Mouse (Mus musculus): Measurements from ENCODE around the gene Myt1l.

Myt1l gene

DNA sequence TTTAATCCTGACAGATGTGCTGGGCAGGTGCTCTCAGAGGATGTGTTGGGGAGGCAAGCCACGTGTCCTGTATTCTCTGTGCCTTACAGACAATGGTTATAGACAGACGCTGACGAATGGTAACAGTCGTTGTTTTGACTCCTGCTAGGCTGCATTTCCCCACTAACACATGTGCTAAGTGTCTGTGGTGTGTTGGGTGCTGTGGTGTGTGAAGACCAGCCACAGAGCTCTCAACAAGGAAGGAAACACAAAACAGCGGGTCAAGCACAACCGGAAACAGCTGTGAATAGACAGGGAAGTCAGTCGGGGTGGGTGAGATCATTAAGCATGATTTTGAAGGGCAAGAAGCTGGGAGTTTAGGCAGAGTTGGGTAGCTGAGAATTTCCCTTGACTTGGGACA lies 41.1 kb downstream of the Myt1l start:
- no peak for DNase-seq (ENCODE audit: low read depth, low spot score)

DNA sequence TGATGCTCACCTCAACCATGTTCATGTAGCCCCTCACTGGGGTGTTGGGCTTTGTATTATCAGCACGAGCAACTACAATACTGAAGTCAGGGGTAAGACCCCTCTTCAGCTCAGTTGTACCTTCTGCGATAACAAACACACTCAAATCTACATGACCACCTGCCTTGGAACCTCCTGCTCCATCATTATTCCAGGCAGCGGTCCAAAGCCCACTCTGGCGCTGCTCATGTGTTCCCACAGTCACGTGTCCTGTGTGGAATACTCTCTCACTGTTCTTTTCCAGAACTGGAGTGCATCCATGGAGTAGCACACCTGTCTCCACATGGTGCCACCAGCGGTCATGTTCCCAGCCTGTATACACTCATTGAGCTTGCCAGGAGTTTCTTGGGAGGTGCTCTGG lies 42.2 kb downstream of the Myt1l start:
- DNase-seq (ENCODE audit: low read depth, low spot score): no peak

DNA sequence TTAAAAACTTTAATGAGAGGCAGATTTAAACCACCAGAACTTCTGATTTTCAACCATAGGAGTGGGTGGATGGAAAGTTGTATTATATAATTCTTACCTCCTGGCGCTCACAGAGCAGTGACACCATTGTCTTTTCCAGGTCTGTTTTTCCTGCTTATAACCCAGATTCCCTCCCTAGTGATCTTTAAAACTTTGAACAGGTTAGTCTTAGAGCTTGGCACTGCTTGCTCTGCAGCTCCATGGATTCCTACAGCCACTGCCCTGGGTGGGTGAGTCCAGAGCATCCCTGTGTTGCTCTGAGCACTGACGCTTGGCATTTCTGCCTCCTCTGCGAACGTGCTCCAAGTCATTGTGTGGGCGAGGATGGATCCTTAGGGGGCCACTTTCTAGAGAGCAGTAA lies 43.4 kb downstream of the Myt1l start:
- no peak for DNase-seq (ENCODE audit: low read depth, low spot score)

DNA sequence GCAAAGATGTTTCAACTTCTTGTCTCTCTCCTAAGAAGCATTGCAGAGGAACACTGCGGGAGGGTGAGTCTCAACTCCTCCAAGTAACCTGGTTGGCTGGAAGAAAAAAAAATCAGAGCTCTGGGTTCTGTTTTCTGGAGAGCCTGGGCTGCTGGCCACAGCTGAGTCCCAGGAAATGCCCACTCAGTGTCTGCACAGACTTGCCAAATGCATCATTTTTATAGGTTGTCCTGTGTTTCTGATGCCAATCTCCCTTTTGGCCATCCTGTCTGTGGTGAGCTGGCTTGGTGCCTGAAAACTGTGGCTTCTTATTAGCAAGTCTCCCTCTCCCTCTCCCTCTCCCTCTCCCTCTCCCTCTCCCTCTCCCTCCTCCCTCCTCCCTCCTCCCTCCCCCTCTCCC lies 65.6 kb downstream of the Myt1l start:
- no peak for DNase-seq (ENCODE audit: low read depth, low spot score)

DNA sequence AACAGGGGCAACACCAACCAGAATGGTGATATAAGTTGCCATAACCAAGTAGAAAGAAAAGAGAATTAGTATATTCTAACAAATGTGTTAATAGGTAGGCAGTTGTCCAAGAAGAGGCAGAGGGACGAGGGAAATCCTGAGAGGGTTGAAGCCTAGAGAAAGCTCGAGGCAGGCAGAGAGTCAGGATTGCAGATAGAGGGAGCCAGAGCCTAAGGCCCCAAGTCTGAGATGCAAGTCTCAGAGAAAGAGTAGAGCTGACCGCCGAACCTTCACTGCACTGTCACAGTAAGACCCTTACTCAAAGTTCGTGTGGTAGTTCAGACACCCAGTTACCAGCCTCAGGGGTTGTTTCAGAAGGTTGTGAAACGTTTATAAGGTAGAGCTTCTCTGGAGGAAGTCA lies 71.7 kb downstream of the Myt1l start:
- DNase-seq (ENCODE audit: low read depth, low spot score): no peak

DNA sequence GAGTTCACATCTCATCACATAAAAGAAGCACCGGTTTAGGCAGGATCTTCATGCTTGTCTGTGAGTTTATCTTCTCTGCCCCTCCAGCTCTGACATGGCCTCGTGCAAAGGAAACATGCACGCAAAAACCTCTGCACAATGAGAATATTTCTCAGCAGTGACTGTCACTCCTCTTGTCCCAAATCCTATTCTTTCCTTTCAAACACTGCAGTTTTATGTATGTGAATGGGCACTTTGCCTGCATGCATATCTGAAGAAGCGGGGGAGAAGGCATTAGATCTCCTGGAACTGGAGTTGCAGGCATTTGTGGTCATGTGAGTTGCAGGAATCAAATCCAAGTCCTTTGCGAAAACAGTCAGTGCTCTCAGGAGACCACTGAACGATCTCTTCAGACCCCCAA lies 73.0 kb downstream of the Myt1l start:
- DNase-seq (ENCODE audit: low read depth, low spot score): no peak

DNA sequence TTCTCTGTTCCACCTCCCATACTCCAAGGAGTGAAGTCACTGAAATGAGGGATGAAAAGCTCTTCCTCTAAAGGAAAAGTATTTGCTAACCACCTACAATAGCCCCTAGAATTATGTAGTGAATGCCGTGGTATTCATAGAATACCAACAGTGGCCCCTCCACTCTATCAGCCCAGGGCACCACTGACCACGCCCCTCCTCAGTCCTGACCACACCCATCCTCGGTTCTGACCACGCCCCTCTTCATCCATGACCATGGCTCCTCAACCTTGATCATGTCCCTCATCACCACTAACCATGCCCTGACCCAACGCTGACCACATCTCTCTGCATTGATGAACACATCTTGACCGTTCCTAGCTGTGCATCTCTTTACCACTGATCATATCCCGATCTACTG lies 76.5 kb downstream of the Myt1l start:
- no peak for DNase-seq (ENCODE audit: low read depth, low spot score)

DNA sequence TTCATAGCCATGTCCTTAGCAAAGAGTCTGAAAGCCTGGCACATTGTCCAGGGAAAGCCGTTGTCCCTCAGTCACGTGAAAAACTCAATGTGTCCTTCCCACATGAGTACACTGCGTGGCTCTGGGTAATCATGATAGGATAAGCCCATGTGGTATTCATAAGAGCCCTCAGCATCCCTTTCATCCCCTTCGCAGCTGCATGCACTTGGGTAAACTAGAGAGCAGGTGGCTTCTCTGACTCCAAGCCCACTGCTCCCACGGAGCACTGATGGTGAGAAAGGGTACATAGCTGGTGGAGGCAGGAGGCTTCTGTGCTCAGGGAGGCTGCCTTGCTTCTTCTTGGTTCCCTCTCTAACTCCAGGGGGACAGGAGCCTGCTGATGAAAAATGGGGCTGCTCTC lies 76.9 kb downstream of the Myt1l start:
- no peak for DNase-seq (ENCODE audit: low read depth, low spot score)

DNA sequence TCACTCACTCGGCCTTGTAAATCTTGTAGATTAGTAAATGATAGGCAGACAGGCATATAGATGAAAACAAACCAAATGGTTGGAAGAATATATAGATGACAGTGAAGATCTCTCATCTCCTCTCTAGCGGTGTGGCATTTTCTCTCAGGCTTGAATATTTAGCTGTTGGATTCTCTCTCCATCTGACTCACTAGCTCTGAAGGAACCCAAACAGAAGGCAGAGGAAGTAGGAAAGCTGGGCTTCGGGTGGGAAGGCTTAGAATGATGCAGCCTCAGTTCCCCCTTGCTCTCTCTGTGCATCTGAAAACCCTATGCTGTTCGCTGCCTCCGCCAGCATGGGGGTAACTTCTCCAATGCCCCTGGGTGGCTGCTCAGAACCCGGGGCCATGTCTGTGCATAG lies 78.0 kb downstream of the Myt1l start:
- no peak for DNase-seq (ENCODE audit: low read depth, low spot score)

DNA sequence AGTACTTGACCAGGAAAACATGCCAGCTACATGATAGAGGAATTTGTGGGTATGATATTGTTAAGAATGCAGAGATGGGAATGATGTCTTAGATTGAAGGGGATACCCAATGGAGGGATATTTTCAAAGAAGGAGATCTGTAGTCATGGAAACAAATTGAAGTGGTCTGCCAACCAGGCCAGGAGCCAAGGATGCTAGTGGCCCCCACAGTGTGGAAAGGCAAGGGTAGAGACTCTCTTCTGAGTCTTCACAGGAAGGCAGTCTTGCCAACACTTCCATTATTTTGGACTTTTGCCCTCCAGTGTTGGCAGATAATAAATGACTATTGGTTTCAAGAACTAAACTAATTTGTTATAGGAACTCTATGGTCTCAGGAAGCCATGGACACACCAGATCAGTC lies 89.6 kb downstream of the Myt1l start:
- DNase-seq (ENCODE audit: low read depth, low spot score): no peak

DNA sequence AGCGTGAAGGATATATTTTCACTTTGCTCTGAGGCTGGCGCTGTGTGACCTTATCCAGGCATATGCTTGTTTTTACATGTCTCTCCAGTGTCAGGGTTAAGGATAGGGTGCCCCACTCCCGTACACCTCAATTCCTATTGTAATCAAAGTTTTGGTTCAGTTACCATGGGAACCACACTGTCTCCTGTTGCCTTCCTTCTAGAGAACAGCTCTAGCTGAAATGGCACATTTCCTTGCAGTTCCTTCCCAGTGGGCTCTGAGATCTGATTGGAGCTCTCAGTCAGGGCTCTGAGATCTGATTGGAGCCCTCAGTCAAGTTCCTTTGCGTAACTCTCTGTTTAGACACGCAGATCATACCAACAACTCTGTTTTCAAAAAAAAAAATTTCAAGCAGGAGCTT lies 93.3 kb downstream of the Myt1l start:
- DNase-seq (ENCODE audit: low read depth, low spot score): no peak

DNA sequence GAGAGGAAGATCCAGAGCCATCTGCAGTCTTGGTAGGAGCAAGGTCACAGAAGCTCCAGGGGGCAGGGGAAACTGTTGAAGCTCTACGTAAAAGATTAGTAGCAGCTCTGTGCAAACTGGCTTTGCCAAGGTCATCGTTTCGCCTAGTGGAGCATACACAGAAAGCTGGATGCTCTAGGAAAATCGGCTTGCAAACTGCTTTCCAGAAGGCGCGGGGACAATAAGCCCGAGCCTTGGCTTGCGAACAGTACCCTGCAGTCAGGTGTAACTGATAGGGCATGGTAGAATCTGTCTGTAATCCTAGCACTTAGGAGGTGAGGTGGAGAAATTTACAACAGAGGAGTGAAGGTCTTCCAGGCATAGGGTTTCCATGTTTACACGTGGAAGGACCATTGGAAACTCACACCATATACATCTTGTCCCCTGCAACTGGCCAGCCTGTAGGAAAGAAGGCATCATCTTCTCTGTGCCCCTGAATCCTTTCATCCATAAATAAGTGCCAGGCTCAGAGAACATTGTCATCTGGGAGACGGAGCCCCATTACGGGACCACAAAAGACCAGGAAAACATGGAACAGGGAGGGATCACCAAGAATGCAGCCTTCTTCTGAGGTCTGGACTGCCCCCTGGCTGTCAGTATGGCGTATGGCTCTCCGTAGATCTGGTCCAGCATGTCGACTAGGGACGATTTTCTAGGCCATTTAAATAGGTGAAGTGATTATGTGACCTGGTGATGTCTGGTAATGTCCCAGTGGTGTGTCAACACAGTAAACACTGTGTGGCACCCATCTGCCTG lies 100.0 kb downstream of the Myt1l start:
- no peak for DNase-seq (ENCODE audit: low read depth, low spot score)

DNA sequence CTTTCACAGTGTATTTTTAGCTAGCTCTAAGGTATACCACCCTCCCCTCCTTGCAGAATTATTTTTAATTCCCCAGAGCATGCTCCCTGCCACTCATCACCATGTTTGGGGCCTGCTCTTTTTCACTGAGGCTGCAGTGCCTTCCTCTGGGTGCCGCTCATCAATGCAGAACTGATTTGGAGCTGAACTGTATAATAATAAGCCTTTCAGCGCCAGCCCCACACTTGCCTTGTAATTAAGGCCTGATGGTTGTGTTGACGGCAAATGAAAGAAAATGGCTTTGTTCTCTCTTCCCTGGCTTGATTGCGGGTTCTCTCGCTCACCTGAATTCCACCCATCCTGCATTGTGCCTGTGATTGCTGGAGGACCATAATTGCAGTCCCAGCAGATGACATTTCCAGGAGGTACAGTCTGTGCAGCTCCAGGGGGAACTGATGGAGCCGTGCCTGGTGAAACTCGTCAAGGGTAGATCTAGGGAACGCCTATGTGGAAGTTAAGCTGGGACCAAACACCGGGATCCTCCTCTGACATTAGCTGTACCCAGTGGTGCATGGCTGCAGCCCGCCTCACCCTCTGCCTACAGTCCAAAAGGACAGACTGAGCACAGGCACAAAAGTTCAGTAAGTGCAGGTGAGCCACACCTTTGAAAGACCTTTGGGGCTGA lies 101.8 kb downstream of the Myt1l start:
- DNase-seq (ENCODE audit: low read depth, low spot score): no peak

DNA sequence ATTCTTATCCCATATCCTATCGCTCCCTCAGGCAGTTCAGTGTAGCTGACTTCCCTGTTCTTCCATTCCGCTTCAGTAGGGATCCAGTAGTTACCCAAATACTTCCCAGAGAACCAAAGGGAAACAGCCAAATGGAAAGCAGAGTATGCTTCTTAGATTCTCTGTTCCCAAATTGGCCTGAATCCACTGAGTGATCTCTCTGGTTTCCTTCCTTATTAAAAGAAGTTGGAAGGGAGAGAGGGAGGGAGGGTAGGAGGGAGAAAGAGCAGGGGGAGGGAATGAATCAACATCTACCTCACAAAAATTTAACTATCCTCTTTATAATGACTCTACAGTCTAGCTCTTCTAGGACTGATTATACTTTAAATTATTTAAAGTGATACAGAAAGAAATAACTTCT lies 106.3 kb downstream of the Myt1l start:
- DNase-seq (ENCODE audit: low read depth, low spot score): no peak

DNA sequence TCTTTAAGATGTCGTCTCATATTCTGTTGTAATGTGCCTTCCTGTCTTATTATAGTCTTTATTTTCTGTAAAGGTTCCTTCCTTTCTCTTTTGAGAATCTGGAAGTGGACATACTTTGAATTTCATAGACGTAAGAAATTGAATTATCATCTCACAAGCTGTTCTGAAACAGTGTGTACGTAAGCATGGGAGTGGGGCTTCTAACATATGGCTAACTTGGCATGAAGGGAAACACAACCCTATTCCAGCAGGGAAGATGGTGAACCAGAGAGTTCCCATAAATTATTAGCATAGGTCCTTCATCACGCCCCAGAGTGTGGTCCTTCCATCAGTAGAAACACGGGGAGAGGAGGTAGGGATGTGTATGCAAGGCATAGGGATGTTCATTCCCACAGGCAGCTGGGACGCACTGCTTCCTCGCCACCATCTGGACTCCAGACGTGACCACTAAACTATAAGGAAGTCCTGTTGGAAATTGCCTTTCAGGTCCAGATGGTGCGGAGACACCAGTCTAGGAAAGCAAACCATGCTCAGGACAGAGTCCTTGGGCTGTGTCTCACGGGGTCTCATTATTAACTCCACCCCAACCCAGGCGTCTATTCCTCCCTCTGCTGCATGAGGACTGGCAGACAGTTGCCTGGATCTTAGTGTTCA lies 111.5 kb downstream of the Myt1l start:
- DNase-seq (ENCODE audit: low read depth, low spot score): no peak

DNA sequence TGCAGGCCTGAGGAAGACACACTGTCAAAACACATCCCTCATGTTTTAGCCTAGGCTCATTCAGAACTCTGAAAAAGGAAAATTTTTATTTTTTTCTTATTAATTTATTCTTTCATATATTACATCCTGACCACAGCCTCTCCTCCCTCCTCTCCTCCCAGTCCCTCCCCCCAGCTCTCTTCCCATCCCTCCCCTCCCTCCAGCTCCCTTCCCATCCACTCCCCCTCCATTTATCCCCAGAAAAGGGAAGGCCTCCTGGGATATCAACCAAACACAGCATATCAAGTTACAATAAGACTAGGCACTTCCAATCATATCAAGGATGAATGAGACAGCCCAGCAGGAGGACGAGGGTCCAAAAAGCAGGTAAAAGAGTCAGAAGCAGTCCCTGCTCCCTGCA lies 112.0 kb downstream of the Myt1l start:
- DNase-seq (ENCODE audit: low read depth, low spot score): no peak

DNA sequence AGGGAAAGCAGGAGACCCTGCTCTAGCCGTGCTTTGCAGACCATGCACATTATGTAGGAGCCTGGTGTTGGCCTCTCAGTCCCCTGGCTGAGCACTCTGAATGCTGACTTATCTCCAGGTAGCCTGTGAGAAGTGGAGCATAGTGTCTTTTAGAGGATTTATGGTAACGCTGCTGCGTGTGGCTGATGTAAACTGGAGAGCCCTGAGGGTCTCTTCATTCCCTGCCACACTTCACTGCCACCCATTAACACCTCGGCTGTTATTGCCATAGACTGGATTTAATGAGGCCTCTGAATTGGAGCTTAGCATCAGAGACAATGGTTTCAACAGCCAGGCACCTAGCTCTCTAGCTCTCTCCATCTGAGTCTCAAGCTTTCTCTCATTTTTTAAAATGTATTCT lies 114.7 kb downstream of the Myt1l start:
- DNase-seq (ENCODE audit: low read depth, low spot score): no peak

DNA sequence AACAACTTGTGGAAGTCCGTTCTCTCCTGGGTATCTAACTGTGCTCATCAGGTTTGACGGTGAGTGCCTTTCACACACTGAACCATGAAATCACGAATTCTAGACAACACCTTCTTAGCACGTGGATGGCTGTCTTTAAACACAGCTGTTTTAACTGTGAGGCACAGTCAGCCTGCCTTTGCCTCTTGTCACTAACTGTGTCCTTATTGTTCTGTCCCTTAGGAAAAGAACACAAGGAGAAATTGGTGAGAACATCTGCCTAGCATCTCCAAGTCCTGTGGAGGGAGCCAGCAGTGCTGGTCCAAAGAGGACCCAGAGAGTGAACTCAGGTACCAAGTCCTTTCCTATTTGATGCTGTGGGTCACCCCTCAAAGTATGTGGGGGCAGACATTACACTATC lies 115.9 kb downstream of the Myt1l start:
- DNase-seq (ENCODE audit: low read depth, low spot score): no peak

DNA sequence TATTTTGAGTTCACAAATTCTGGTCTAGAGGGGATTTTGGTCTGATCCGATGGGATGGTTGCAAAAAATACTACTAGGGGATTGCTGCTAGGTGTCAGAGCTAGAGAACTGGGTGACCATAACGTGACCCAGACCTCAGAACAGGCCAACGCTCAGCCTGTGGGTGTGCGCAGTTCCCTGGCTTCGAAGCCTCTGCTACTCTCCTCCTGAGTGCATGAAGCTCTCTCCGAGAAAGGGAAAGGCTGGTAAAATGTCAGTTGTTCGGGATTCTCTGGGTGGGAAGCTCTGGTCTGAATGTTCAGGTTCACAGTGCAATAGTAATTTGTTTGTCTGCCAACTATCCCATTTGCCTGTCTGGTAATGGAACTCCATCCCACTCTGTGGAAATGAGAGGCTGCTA lies 116.5 kb downstream of the Myt1l start:
- no peak for DNase-seq (ENCODE audit: low read depth, low spot score)

DNA sequence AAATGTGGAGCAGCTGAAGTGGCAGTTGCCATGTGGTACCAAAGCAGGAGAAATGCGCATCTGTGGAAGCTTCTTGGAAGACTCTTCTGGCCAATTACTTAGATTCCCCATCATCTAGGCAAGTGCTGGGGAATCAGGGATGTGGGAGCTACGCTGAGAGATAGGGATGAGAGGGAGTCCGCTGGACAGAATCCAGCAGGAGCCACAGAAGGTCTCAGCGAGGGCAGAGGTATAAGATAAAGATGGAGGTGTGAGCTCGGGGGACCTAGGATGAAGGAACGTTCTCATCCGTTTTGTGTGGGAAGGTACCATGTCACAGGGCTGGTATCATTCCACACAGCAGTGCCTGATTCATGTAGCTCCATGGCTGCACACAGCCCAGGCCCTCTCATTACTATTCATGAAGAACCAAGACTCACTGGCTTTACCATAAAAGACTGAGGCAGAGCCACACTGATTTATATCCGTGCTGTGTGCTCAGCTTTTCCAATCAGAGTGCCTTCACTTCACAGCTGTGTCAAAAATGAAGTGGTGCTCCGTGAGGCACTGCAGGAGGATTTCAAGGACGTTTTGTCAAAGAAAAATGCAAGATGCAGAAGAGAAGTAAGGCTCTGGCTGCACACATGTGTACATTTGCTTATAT lies 121.4 kb downstream of the Myt1l start:
- no peak for DNase-seq (ENCODE audit: low read depth, low spot score)

DNA sequence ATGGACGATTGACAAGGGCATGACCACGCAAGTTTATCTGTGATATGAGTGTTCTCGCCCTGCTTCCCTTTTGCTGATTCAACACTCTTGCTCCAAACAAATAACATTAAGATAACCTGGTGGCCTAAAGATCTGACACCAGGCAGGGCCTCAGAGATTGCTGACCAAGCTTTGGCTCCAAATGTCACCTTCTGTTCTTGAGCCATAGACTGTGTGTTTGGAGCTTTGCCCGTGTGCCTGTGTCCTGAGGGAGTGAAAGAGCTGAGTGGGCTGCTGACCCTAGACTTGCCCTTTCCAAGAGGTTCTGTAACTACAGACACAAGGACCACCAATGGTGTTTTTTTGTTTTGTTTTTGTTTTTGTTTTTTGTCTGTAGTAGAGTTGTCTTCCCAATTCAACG lies 124.3 kb downstream of the Myt1l start:
- no peak for DNase-seq (ENCODE audit: low read depth, low spot score)

DNA sequence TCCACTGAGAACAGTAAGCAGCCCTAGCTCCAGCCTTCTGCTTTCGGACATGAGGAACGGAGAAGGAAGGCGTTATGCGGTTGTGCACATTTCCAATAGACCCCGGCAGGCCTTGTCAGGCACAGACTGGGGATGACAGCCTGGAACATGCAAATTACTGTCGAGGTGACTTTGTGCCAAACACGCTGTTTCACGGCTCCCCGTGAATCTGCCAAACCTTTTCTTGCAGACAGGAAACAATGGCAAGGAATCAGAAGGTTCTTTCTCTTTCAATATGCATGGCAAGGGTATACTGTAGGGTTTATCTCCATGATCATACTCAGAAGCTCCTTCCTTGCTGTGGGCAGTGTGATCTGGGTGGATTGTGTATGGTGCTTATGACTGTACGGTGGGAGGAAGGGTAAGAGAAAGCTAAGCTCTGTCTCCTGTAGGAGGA lies 127.0 kb downstream of the Myt1l start:
- no peak for DNase-seq (ENCODE audit: low read depth, low spot score)

DNA sequence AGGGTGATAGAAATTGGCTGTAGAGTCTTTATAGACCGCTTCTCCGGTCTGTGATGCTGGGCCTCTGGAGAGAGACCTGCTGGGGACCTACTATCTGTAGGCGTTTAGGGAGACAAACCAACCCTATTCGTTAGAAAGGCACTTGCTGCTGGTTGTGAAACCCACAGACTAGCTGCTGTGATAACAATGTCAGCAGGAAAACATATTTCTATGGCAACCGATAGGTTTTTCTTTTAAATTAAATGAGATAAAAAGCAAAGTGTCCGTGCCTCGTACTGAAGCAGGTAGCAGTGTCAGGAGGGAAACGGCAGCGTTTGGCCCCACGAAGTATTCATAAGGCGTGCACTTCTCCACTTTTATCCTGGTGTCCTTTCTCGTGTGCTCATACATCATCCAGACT lies 127.5 kb downstream of the Myt1l start:
- DNase-seq (ENCODE audit: low read depth, low spot score): no peak

Measured in skeletal muscle tissue, adult 2 months (tissue).